Mouse (Mus musculus): Measurements from ENCODE around the gene Zfp799. TPM values are rescaled to one million over a fixed set of nuclear protein-coding genes. Genes with fewer than 3 reads are reported as not detected.

Gene Zfp799
- total and polyA plus RNA-seq, 3 experiments: 2.0 to 17.4 (median 16.1) TPM

GRCm38 (mm10) chr17:32810648-32811047 is 19.4 kb downstream of the Zfp799 start:
- no peak overlapping the region for H3K4me3 ChIP-seq (ENCODE audit: low read depth, low read length)
- ATAC-seq (ENCODE audit: extremely low read depth, insufficient number of reproducible peaks, low FRiP score, poor library complexity, severe bottlenecking): no peak
- no peaks in the 10 kb centered on the region for H3K9me3 ChIP-seq (replicated peaks)
- peaks cover 8% of the 10 kb centered on the region for H3K36me3 ChIP-seq (replicated peaks)
- no peak for DNase-seq (ENCODE audit: low spot score)
- peaks cover 20% of the 10 kb centered on the region for H3K27me3 ChIP-seq (ENCODE audit: insufficient read depth, low read length)
- no peaks in the 10 kb centered on the region for H3K4me1 ChIP-seq (ENCODE audit: insufficient read depth, low read depth, low read length)
- TF ChIP-seq CTCF (IDR thresholded peaks at IDR 0.05; ENCODE audit: low read depth, low read length): no peak
- TF ChIP-seq TAL1 (conservative IDR thresholded peaks at IDR 0.05; ENCODE audit: low read depth, low read length): no peak

DNA sequence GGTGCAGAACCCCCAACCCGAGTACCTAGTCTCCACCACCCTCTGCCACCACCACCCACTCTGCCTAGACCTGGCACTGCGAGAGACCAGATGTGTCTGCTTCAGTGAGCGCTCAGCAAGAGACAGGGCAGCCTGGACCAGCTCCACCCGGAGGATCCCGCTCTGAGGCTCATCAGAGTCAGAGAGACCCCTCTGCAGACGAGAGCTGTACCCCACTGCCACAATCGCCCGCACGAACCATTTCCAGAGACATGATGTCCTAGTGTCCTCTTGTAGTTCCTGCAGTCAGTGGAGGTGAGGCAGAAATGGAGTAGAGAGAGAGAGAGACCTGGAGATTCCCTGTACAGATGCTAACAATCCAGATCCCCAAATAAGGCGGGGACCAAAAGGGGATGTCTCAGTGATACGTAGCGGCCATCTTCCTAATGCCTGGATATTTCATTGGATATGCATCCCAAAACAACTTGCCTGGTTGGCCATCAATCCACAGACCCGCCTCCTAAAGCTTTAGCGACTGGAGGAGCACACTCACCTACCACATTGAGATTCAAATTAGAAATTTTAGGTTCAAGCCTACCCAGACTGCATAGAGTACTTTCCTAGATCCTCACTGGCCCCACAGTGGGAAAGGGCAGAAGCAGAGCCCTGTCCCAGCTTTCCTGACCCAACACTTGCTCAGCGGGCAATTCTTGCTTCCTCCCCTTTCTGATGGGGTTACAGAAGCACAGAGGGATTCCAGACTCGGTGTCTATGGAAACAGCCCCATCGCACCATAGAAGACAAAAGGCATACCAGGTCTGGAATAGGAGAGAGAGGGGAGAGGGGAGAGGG is 20.3 kb downstream of the Zfp799 start, which contains the start of gene Zfp811:
Zfp811 (minus strand) TSS at position 388 of the 831 bp plus-strand sequence.
- Histone ChIP-seq H3K36me3 (replicated peaks) (peaks cover 5% of the 10 kb centered on the region), H3K27me3 (ENCODE audit: insufficient read depth, low read length) (peaks cover 20% of the 10 kb centered on the region), H3K4me3 (ENCODE audit: low read depth, low read length) (no peak within 1 kb of the TSS), H3K4me1 (ENCODE audit: insufficient read depth, low read depth, low read length) (no peaks in the 10 kb centered on the region), H3K9me3 (replicated peaks) (no peaks in the 10 kb centered on the region)
- no peak for ATAC-seq (ENCODE audit: extremely low read depth, insufficient number of reproducible peaks, low FRiP score, poor library complexity, severe bottlenecking)
- no peak for DNase-seq (ENCODE audit: low spot score)
- TF ChIP-seq CTCF (IDR thresholded peaks at IDR 0.05; ENCODE audit: low read depth, low read length): no peak
- TF ChIP-seq TAL1 (conservative IDR thresholded peaks at IDR 0.05; ENCODE audit: low read depth, low read length): no peak
- no peak for TF ChIP-seq GATA2 (IDR thresholded peaks at IDR 0.05; ENCODE audit: borderline replicate concordance, low read depth, low read length)
- no peak for TF ChIP-seq POLR2AphosphoS5 (IDR thresholded peaks at IDR 0.05; ENCODE audit: insufficient replicate concordance, low read depth, low read length)
- no peak for TF ChIP-seq GATA1 (IDR thresholded peaks at IDR 0.05; ENCODE audit: borderline replicate concordance, low read length)

DNA sequence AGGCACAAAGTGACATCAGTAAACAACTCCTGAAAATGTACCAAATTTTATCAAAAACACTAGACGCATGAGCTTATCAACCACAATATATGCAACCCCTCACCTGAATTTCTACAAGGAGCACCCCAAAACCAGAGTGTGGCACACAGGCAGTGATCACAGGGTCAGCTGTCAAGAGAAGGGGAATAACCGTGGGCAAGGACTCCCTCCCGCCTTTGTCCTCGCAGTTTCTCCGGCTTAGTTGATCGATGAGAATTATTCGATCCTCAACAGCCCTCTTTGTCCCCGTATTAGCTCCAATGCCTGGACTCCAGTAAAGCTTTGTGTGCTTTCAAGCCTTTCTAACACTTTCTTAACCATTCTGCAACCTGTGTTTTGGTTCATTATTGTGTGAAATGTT is 21.1 kb downstream of the Zfp799 start:
- no peak for DNase-seq (ENCODE audit: low spot score)
- Histone ChIP-seq H3K9me3 (replicated peaks) (no peaks in the 10 kb centered on the region), H3K36me3 (replicated peaks) (no peaks in the 10 kb centered on the region), H3K4me3 (ENCODE audit: low read depth, low read length) (no peak overlapping the region), H3K4me1 (ENCODE audit: insufficient read depth, low read depth, low read length) (no peaks in the 10 kb centered on the region), H3K27me3 (ENCODE audit: insufficient read depth, low read length) (peaks cover 24% of the 10 kb centered on the region)
- ATAC-seq (ENCODE audit: extremely low read depth, insufficient number of reproducible peaks, low FRiP score, poor library complexity, severe bottlenecking): no peak
- TF ChIP-seq GATA1 (IDR thresholded peaks at IDR 0.05; ENCODE audit: borderline replicate concordance, low read length): no peak
- TF ChIP-seq TAL1 (conservative IDR thresholded peaks at IDR 0.05; ENCODE audit: low read depth, low read length): no peak
- no peak for TF ChIP-seq GATA2 (IDR thresholded peaks at IDR 0.05; ENCODE audit: borderline replicate concordance, low read depth, low read length)
- no peak for TF ChIP-seq CTCF (IDR thresholded peaks at IDR 0.05; ENCODE audit: low read depth, low read length)
- no peak for TF ChIP-seq POLR2AphosphoS5 (IDR thresholded peaks at IDR 0.05; ENCODE audit: insufficient replicate concordance, low read depth, low read length)

DNA sequence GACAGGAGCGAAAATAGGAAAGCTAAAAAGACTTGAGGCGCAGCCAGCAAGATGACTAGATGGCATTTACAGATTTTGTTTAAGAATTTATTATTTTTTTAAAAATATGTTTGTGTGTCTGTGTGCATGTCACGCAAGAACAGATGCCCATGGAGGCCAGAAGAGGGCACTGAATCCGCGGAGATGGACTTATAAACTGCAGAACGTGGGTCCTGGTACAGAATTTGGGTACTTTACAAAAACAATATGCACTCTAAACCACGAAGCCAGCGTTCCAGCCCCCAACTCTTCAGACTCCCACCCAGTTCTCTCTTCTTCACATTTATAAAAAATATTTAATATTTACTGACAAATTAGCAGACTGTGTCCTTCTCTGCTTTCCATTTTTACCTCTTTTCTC is 40.8 kb downstream of the Zfp799 start:
- H3K9me3 ChIP-seq (replicated peaks): no peaks in the 10 kb centered on the region
- no peak overlapping the region for H3K4me3 ChIP-seq (ENCODE audit: low read depth, low read length)
- H3K36me3 ChIP-seq (replicated peaks): peaks cover 23% of the 10 kb centered on the region
- no peak for DNase-seq (ENCODE audit: low spot score)
- peaks cover 8% of the 10 kb centered on the region for H3K27me3 ChIP-seq (ENCODE audit: insufficient read depth, low read length)
- no peak for ATAC-seq (ENCODE audit: extremely low read depth, insufficient number of reproducible peaks, low FRiP score, poor library complexity, severe bottlenecking)
- no peak for TF ChIP-seq GATA2 (IDR thresholded peaks at IDR 0.05; ENCODE audit: borderline replicate concordance, low read depth, low read length)
- no peak for TF ChIP-seq TAL1 (conservative IDR thresholded peaks at IDR 0.05; ENCODE audit: low read depth, low read length)
- TF ChIP-seq POLR2AphosphoS5 (IDR thresholded peaks at IDR 0.05; ENCODE audit: insufficient replicate concordance, low read depth, low read length): no peak
- no peak for TF ChIP-seq CTCF (IDR thresholded peaks at IDR 0.05; ENCODE audit: low read depth, low read length)
- TF ChIP-seq GATA1 (IDR thresholded peaks at IDR 0.05; ENCODE audit: borderline replicate concordance, low read length): no peak
- H3K4me1 ChIP-seq (ENCODE audit: insufficient read depth, low read depth, low read length): peaks cover 19% of the 10 kb centered on the region

DNA sequence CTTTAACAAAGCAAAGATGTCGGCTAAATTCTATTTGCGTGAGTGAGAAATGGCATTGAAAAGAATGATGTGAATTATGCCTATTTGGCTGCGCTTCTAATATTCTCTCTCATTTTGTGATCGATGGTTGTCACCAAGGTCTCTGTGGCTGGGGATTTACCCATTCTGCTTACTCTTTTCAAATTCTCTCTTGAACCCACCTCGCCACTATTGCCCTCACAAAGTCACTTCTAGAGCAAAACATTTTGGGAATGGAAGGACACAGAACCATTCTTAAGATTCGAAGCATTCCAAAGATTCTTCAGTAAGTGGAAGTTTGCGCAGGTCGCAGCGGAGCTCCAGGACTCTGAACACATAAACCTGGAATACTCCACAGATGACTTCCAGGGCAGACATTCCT is 41.5 kb downstream of the Zfp799 start:
- Histone ChIP-seq H3K36me3 (replicated peaks) (peaks cover 30% of the 10 kb centered on the region), H3K4me1 (ENCODE audit: insufficient read depth, low read depth, low read length) (peaks cover 25% of the 10 kb centered on the region), H3K4me3 (ENCODE audit: low read depth, low read length) (peak overlapping the region; percentile 91), H3K9me3 (replicated peaks) (no peaks in the 10 kb centered on the region), H3K27me3 (ENCODE audit: insufficient read depth, low read length) (peaks cover 6% of the 10 kb centered on the region)
- DNase-seq (ENCODE audit: low spot score) (no peak), ATAC-seq (ENCODE audit: extremely low read depth, insufficient number of reproducible peaks, low FRiP score, poor library complexity, severe bottlenecking) (no peak)
- TF ChIP-seq POLR2AphosphoS5 (IDR thresholded peaks at IDR 0.05; ENCODE audit: insufficient replicate concordance, low read depth, low read length) (no peak), CTCF (IDR thresholded peaks at IDR 0.05; ENCODE audit: low read depth, low read length) (no peak), TAL1 (conservative IDR thresholded peaks at IDR 0.05; ENCODE audit: low read depth, low read length) (no peak), GATA2 (IDR thresholded peaks at IDR 0.05; ENCODE audit: borderline replicate concordance, low read depth, low read length) (no peak), GATA1 (IDR thresholded peaks at IDR 0.05; ENCODE audit: borderline replicate concordance, low read length) (no peak)

DNA sequence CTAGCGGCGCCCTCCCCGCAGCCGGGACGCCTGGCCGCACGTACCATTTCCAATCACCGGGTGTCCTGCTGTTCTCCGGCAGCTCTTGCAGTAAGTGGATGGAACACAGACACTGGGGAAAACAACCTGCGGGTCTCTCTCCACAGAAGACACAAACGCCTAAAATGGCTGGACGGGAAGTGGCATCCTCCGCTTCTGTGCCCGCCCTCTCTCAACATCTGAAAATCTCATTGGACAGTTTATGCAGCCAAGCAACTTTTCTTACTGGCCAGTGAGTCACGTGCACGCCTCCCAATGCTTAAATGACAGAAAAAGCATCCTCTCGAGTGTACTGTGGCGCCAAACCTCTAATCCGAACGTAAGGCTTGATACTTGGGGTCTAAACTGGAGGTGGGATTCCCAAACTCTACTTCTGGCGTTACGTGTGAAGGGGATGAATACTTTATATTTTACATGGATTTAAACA is 41.9 kb downstream of the Zfp799 start, which contains the start of gene Zfp871:
Zfp871 (minus strand) TSS at position 194 of the 466 bp plus-strand sequence.
- Histone ChIP-seq H3K36me3 (replicated peaks) (peaks cover 34% of the 10 kb centered on the region), H3K4me3 (ENCODE audit: low read depth, low read length) (peak within 1 kb of the TSS; percentile 91), H3K27me3 (ENCODE audit: insufficient read depth, low read length) (peaks cover 2% of the 10 kb centered on the region; the same call in 1 of the 2 replicates), H3K4me1 (ENCODE audit: insufficient read depth, low read depth, low read length) (peaks cover 27% of the 10 kb centered on the region), H3K9me3 (replicated peaks) (no peaks in the 10 kb centered on the region)
- ATAC-seq (ENCODE audit: extremely low read depth, insufficient number of reproducible peaks, low FRiP score, poor library complexity, severe bottlenecking): peak; percentile 97
- TF ChIP-seq GATA1 (IDR thresholded peaks at IDR 0.05; ENCODE audit: borderline replicate concordance, low read length) (no peak), POLR2AphosphoS5 (IDR thresholded peaks at IDR 0.05; ENCODE audit: insufficient replicate concordance, low read depth, low read length) (no peak), GATA2 (IDR thresholded peaks at IDR 0.05; ENCODE audit: borderline replicate concordance, low read depth, low read length) (no peak), CTCF (IDR thresholded peaks at IDR 0.05; ENCODE audit: low read depth, low read length) (no peak), TAL1 (conservative IDR thresholded peaks at IDR 0.05; ENCODE audit: low read depth, low read length) (no peak)
- DNase-seq (ENCODE audit: low spot score): peak; percentile 93

Data from G1E (cell line).